12 mouse cellular contexts compared by ENCODE assay signal in the genomic region with DNA sequence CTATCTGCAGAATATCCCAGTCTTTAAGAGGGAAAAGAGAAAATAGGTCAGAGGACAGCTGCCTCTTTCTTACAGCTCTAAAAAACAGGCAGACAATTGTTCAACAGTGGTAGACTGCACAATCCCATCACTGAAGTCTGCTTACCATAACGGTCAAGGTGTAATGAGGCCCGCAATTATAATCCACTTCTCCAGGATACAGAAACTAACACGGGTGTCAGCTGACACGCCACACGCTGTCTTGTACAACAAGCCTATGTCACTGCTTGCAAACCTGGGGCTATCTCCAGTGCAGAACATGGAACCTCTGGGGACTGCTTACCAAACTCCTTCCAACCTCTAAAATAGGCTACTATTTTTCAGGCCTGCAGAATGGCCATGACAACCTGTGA. TPM values are rescaled to one million over a fixed set of nuclear protein-coding genes. Genes with fewer than 3 reads are reported as not detected.
DNase-seq lines count a peak whose midpoint lies in the region; ATAC-seq and TF ChIP-seq lines count a peak whose summit lies in the region.
"Had no signal": no experiment of that assay in that cellular context is flagged by ENCODE, and none has a peak within 500 bp of the region (broad histone marks: within the 10 kb centered on the region; RNA-seq: fewer than 3 reads in every experiment).

No protein-coding gene starts in this region.

- H3K27ac ChIP-seq in kidney, postnatal 0 days, result peak overlapping the region; percentile 31; the same call in 1 of the 2 replicates
- peak overlapping the region; percentile 92 for H3K27ac ChIP-seq in heart, postnatal 0 days (ENCODE audit: low read depth)
- H3K27ac ChIP-seq: midbrain, embryonic 12.5 days had no signal

- H3K9me3 ChIP-seq in kidney, postnatal 0 days (replicated peaks; ENCODE audit: low read length), result no peaks in the 10 kb centered on the region
- H3K9me3 ChIP-seq in heart, postnatal 0 days (replicated peaks; ENCODE audit: control insufficient read depth, low read length), result no peaks in the 10 kb centered on the region
- H3K9me3 ChIP-seq: midbrain, embryonic 12.5 days had no signal

- ATAC-seq in kidney, postnatal 0 days (replicated peaks; ENCODE audit: low FRiP score, low read depth), result no peak
- peak; percentile 64 for ATAC-seq in heart, postnatal 0 days (ENCODE audit: insufficient read depth, low read depth)
- no peak for ATAC-seq in inflammation-experienced regulatory T-cells, adult 6 months
- ATAC-seq: forebrain, embryonic 14.5 days had no signal

- TF ChIP-seq EP300 in heart, postnatal 0 days (IDR thresholded peaks at IDR 0.05; ENCODE audit: low read depth), result no peak

- 74% methylated on average over 5 of the region's 5 CpGs for WGBS in kidney, postnatal 0 days
- WGBS in heart, postnatal 0 days, result 31% methylated on average over 5 of the region's 5 CpGs

- no peak for TF ChIP-seq CTCF in kidney, postnatal 0 days (IDR thresholded peaks at IDR 0.05; ENCODE audit: low read depth)
- no peak for TF ChIP-seq CTCF in heart, postnatal 0 days (IDR thresholded peaks at IDR 0.05; ENCODE audit: low read depth)

- no peaks in the 10 kb centered on the region for H3K27me3 ChIP-seq in kidney, postnatal 0 days (ENCODE audit: insufficient read depth, low read length)
- no peaks in the 10 kb centered on the region for H3K27me3 ChIP-seq in heart, postnatal 0 days (ENCODE audit: control insufficient read depth, insufficient read depth, low read length)
- H3K27me3 ChIP-seq: midbrain, embryonic 12.5 days had no signal

- H3K4me2 ChIP-seq in kidney, postnatal 0 days (ENCODE audit: low read length), result no peak overlapping the region
- peak overlapping the region; percentile 58 for H3K4me2 ChIP-seq in heart, postnatal 0 days (ENCODE audit: low read depth, low read length)
- H3K4me2 ChIP-seq: midbrain, embryonic 12.5 days had no signal

- peaks cover 16% of the 10 kb centered on the region for H3K36me3 ChIP-seq in kidney, postnatal 0 days (ENCODE audit: insufficient read depth, low read length)
- peaks cover 21% of the 10 kb centered on the region for H3K36me3 ChIP-seq in heart, postnatal 0 days (replicated peaks; ENCODE audit: control insufficient read depth, insufficient read depth, low read length)

- H3K9ac ChIP-seq in kidney, postnatal 0 days (ENCODE audit: low read depth, low read length), result no peak overlapping the region
- H3K9ac ChIP-seq in heart, postnatal 0 days (replicated peaks; ENCODE audit: low read depth, low read length), result peak overlapping the region; percentile 46
- H3K9ac ChIP-seq: midbrain, embryonic 12.5 days had no signal

- peak; percentile 32 for DNase-seq in adrenal gland, adult 2 months
- no peak for DNase-seq in adrenal gland, postnatal 25 days
- no peak for DNase-seq in kidney, postnatal 0 days (ENCODE audit: low spot score)
- no peak for DNase-seq in kidney, adult 18-20 months
- DNase-seq in heart, postnatal 0 days (ENCODE audit: low spot score), result peak; percentile 48
- DNase-seq in retina, postnatal 1 day, result peak; percentile 79
- DNase-seq in natural killer cell, adult 2 months (ENCODE audit: low spot score in 2 of 2), result no peak
- DNase-seq: cerebellum, adult 2 months; thymus, adult 18-20 months had no signal

- H3K4me3 ChIP-seq in kidney, postnatal 0 days (replicated peaks; ENCODE audit: low read depth, low read length), result no peak overlapping the region
- peak overlapping the region; percentile 31 for H3K4me3 ChIP-seq in heart, postnatal 0 days (ENCODE audit: low read depth, low read length)
- H3K4me3 ChIP-seq: midbrain, embryonic 12.5 days had no signal

- H3K4me1 ChIP-seq in kidney, postnatal 0 days (replicated peaks; ENCODE audit: insufficient read depth, low read length), result no peaks in the 10 kb centered on the region; the same call in 1 of the 2 replicates
- H3K4me1 ChIP-seq in heart, postnatal 0 days (ENCODE audit: control insufficient read depth, insufficient read depth), result peaks cover 15% of the 10 kb centered on the region
- H3K4me1 ChIP-seq: midbrain, embryonic 12.5 days had no signal

RNA-seq across cellular contexts. Expression of a gene that starts 28.0 kb away (rescaled TPM):
- 10 to 100 TPM; 42.1 to 47.0 TPM for total RNA-seq in adrenal gland, adult 2 months (2021)
- polyA plus RNA-seq in adrenal gland, adult 2 months (2012; rRNA removed), result 16.3 and 18.8 TPM in 2 replicates
- 31.5 and 42.4 TPM in 2 replicates for total RNA-seq in adrenal gland, postnatal 25 days (2021)
- polyA plus RNA-seq in kidney, postnatal 0 days (2015; fragmentation: Nextera tagmentation; extraction: Ambion mirVana), result 39.7 and 41.6 TPM in 2 replicates
- 3.9 and 10.2 TPM in 2 replicates for total RNA-seq in heart, postnatal 0 days (2014; rRNA removed; ENCODE audit: low replicate concordance)
- polyA plus RNA-seq in heart, postnatal 0 days (2015; fragmentation: Nextera tagmentation; extraction: Ambion mirVana), result 7.7 and 8.3 TPM in 2 replicates
- polyA plus RNA-seq in inflammation-experienced regulatory T-cells, adult 6 months (2017; shearing (Covaris generic)), result 10 to 100 TPM; 37.2 to 66.0 (median 57.9) TPM

Comparison
In these comparisons a context has a peak if more than half of its experiments do, and no peak if none do; other contexts are left out.
1. DNase-seq: peak in adrenal gland, adult 2 months (single experiment), heart, postnatal 0 days (single experiment) and retina, postnatal 1 day (single experiment); none in adrenal gland, postnatal 25 days (single experiment), kidney, postnatal 0 days (single experiment), kidney, adult 18-20 months (single experiment) and natural killer cell, adult 2 months (0 of 2).